Mouse (Mus musculus): ENCODE data around the gene Cyp4a12a. TPM values are rescaled to one million over a fixed set of nuclear protein-coding genes. Genes with fewer than 3 reads are reported as not detected.
"Not testable (repeated sequence)": the region's sequence is repeated elsewhere in the genome, so short reads cannot be mapped to it uniquely, and the experiment has no call there.

Cyp4a12a gene
- total RNA-seq (2021) = not detected

- intact Hi-C loops (cut with DNase I); DNase-seq (ENCODE audit: low spot score in 2 of 2): not testable (repeated sequence)
Observed at GRCm38 (mm10) chr4:115298746-115299145, at the start of gene Cyp4a12a. TSS of gene Cyp4a12a (plus strand) at chr4:115299046.

DNA sequence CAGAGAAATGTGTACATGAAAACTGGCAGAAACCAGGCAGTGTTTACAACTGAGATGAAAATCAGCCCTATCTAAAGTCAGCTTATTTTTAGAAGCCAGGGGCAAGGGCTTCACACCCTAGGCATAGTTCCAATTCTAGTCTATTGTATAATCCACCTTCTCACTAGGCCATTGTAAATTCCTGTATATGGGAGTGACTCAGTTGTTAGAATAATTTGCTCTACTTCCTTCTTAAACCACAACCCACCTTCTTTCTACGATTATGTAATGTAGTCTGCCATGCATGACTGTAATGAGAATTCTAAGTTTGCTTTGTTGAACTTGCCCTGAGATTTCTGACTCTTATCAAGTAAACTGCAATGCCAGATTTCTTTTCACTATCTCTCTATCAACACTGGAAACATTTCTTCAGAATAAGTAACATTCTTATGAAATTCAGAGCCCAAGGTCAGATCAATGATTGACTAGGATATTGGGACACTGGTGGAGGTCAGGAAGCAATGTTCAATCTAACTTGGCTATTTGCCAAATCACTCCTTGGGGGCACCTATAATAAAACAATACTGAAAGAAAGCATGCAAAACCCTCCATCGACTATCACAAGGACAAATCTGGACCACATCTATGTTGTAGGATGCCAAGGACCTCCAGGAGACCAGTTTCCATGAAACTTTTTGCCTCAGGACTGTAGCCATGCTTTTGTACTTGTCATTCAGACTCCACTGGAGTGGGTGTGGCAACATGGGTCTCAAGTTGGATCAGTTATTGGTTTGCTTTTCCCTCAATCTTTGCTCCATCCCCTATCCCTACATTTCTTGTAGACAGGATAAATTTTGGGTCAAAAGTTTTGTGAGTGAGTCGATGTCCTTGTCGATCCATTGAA lies 33.9 kb upstream of the Cyp4a12a start:
- DNase-seq (ENCODE audit: low spot score in 2 of 2); intact Hi-C loops (cut with DNase I): not testable (repeated sequence)

DNA sequence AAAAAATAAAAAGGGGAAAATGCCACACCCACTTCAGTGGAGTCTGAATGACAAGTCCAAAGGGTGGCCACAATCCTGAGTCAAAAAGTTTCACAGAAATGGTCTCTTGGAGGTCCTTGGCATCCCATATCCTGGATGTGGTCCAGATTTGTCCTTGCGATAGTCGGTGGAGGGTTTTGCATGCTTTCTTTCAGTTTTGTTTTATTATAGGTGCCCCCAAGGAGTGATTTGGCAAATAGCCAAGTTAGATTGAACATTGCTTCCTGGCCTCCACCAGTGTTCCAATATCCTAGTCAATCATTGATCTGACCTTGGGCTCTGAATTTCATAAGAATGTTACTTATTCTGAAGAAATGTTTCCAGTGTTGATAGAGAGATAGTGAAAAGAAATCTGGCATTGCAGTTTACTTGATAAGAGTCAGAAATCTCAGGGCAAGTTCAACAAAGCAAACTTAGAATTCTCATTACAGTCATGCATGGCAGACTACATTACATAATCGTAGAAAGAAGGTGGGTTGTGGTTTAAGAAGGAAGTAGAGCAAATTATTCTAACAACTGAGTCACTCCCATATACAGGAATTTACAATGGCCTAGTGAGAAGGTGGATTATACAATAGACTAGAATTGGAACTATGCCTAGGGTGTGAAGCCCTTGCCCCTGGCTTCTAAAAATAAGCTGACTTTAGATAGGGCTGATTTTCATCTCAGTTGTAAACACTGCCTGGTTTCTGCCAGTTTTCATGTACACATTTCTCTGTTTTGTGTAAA lies 20.4 kb upstream of the Cyp4a12a start:
- DNase-seq (ENCODE audit: low spot score in 2 of 2); intact Hi-C loops (cut with DNase I): not testable (repeated sequence)

DNA sequence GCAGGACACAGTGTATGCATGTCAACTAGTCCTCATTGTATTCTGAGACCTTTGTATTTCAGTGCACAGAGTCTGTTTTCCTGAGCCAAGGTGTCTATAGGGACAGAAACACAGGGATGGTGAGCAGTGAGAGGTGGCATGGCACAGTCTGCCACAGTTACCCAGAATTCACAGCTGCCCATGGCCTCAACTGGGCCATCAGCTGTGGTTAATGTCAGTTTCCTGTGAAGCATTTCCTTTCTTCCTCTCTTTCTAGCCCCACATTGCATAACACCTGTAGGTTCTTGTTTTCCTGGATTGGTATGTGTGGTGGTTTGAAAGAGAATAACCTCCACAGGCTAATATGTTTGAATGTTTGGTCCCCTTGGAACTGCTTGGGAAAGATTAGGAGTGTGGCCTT lies 18.5 kb upstream of the Cyp4a12a start:
- no peak for DNase-seq (ENCODE audit: low spot score in 2 of 2)
- intact Hi-C loops (cut with DNase I) = no loop called here

DNA sequence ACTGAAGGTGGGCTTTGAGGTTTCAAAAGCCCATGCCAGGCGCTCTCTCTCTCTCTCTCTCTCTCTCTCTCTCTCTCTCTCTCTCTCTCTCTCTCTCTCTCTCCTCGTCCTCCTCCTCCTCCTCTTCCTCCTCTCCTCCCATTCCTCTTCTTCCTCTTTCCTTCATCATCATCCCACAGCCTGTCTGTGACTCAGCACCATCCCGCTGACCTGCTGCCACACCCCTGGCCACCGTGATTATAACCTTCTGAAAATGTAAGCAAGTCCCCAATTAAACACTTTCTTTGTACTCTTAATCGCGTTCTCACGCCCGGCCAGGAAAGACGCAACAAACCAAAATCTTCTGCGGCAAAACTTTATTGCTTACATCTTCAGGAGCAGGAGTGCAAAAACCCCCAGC lies 18.1 kb upstream of the Cyp4a12a start:
- intact Hi-C loops (cut with DNase I); DNase-seq (ENCODE audit: low spot score in 2 of 2): not testable (repeated sequence)

DNA sequence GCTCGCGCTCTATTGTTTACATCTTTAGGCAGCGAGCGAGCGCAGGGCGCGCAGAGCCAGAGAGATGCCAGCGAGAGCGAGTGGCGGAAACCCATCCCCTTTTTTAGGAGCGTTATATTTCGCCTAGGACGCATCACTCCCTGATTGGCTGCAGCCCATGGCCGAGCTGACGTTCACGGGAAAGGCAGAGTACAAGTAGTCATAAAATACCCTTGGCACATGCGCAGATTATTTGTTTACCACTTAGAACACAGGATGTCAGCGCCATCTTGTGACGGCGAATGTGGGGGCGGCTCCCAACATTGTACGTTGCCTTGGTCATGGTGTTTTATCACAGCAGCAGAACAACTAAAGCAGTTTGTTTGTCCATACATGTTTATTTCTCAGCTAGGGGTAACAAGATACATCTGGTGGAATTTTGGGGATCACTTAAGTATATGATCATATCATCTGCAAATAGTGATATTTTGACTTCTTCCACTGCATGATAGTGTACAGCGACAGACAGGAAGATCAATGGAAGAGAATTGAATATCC lies 17.5 kb upstream of the Cyp4a12a start:
- DNase-seq (ENCODE audit: low spot score in 2 of 2); intact Hi-C loops (cut with DNase I): not testable (repeated sequence)

DNA sequence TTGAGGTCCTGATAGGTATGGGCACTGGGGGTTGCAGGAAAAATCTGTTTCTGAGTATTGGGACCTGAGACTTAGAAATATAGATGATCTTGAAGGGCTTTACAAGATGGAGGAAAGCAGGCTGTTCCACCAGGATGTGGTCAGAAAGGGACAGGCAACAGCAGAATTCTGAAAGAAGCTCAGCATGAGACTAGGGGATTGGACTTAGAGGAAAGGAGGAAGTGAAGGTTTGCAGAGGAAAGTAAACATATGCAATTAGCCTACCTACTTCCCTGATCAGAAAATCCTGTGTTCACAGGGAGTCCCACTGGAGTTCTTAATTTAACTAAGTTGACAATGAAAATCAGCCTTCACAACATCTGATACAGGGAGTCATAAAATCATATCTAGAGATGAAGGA lies 26.9 kb downstream of the Cyp4a12a start:
- DNase-seq (ENCODE audit: low spot score in 2 of 2); intact Hi-C loops (cut with DNase I): not testable (repeated sequence)

DNA sequence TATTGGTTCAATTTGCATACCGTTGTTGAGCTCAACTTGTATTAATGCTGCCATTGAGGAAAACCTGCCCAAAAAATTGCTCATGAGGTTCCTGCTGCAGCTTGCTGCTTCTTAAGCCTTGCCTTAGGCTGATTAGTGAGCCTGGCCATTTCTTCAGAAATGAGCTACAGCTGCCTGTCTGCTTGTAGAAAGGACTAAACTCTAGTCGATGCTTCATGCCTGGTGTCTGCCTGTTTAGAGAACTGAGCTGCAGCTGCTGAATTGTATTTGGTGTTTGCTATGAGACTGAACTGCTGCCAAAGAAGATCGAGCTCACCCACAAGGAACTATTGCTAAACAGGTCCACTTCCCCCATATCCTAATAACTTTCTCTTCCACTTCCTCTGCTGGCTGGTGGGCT lies 66.8 kb downstream of the Cyp4a12a start:
- DNase-seq (ENCODE audit: low spot score in 2 of 2); intact Hi-C loops (cut with DNase I): not testable (repeated sequence)

- intact Hi-C loops (cut with DNase I); DNase-seq (ENCODE audit: low spot score in 2 of 2): not testable (repeated sequence)
Observed at GRCm38 (mm10) chr4:115368067-115368466, 69.2 kb downstream of the Cyp4a12a start.

Other genes starting within 250 kb of the Cyp4a12a start
- 1 to 10 TPM; 1.6 to 2.2 TPM for gene Tal1, start 242.6 kb upstream of the Cyp4a12a start, total RNA-seq (2021)
- gene Pdzk1ip1, start 210.3 kb upstream of the Cyp4a12a start, total RNA-seq (2021) = 1 to 10 TPM in 1 of 2 experiments, under 1 TPM in 1; 0.39 to 1.1 TPM
- 10 to 100 TPM; 12.6 TPM for gene Cyp4x1, start 164.8 kb upstream of the Cyp4a12a start, total RNA-seq (2021)
- gene Cyp4a29, start 57.0 kb upstream of the Cyp4a12a start, total RNA-seq (2021) = not detected
- gene Cyp4a12b, start 112.6 kb downstream of the Cyp4a12a start, total RNA-seq (2021) = not detected
- not detected for gene Cyp4a30b, start 153.6 kb downstream of the Cyp4a12a start, total RNA-seq (2021)
- not detected for gene Cyp4a14, start 197.1 kb downstream of the Cyp4a12a start, total RNA-seq (2021)
- gene Cyp4a10, start 219.2 kb downstream of the Cyp4a12a start, total RNA-seq (2021) = not detected

All from left cerebral cortex, postnatal 36 days (tissue).